Mouse (Mus musculus): ENCODE data around the gene Pcgf2.
"Not testable (repeated sequence)": the region's sequence is repeated elsewhere in the genome, so short reads cannot be mapped to it uniquely, and the experiment has no call there.

The Pcgf2 gene

GRCm38 (mm10) chr11:97700003-97700745 lies at the start of gene Pcgf2:
Gene Pcgf2 (minus strand): TSS chr11:97700497.
- DNase-seq (ENCODE audit: low spot score in 2 of 2) = peak in 1 of 2 experiments; percentile 73

- DNase-seq (ENCODE audit: low spot score in 2 of 2) = no peak
Measured at GRCm38 (mm10) chr11:97748496-97748895, 48.2 kb upstream of the Pcgf2 start.

- DNase-seq (ENCODE audit: low spot score in 2 of 2) = no peak
Measured at GRCm38 (mm10) chr11:97747773-97748172, 47.5 kb upstream of the Pcgf2 start.

GRCm38 (mm10) chr11:97745331-97745721 lies 45.0 kb upstream of the Pcgf2 start:
- DNase-seq (ENCODE audit: low spot score in 2 of 2) = no peak

GRCm38 (mm10) chr11:97744718-97745330 lies 44.5 kb upstream of the Pcgf2 start:
- peak; percentile 98 for DNase-seq (ENCODE audit: low spot score in 2 of 2)

- DNase-seq (ENCODE audit: low spot score in 2 of 2) = peak in 1 of 2 experiments; percentile 53
Measured at GRCm38 (mm10) chr11:97744063-97744717, 43.9 kb upstream of the Pcgf2 start, which contains the start of gene Pip4k2b. Gene Pip4k2b (minus strand): TSS chr11:97744704.

GRCm38 (mm10) chr11:97743423-97743822 lies 43.1 kb upstream of the Pcgf2 start:
- DNase-seq (ENCODE audit: low spot score in 2 of 2) = no peak

- DNase-seq (ENCODE audit: low spot score in 2 of 2) = no peak
Measured at GRCm38 (mm10) chr11:97742591-97742990, 42.3 kb upstream of the Pcgf2 start.

- no peak for DNase-seq (ENCODE audit: low spot score in 2 of 2)
Measured at GRCm38 (mm10) chr11:97742157-97742556, 41.9 kb upstream of the Pcgf2 start.

GRCm38 (mm10) chr11:97740190-97740589 lies 39.9 kb upstream of the Pcgf2 start:
- DNase-seq (ENCODE audit: low spot score in 2 of 2) = no peak

GRCm38 (mm10) chr11:97739155-97739554 lies 38.9 kb upstream of the Pcgf2 start:
- no peak for DNase-seq (ENCODE audit: low spot score in 2 of 2)

GRCm38 (mm10) chr11:97738703-97739102 lies 38.4 kb upstream of the Pcgf2 start:
- DNase-seq (ENCODE audit: low spot score in 2 of 2) = no peak

GRCm38 (mm10) chr11:97737600-97737999 lies 37.3 kb upstream of the Pcgf2 start:
- DNase-seq (ENCODE audit: low spot score in 2 of 2) = no peak

- DNase-seq (ENCODE audit: low spot score in 2 of 2) = no peak
Measured at GRCm38 (mm10) chr11:97736645-97737044, 36.3 kb upstream of the Pcgf2 start.

- DNase-seq (ENCODE audit: low spot score in 2 of 2) = not testable (repeated sequence)
Measured at GRCm38 (mm10) chr11:97734810-97735209, 34.5 kb upstream of the Pcgf2 start.

- no peak for DNase-seq (ENCODE audit: low spot score in 2 of 2)
Measured at GRCm38 (mm10) chr11:97733689-97734088, 33.4 kb upstream of the Pcgf2 start.

GRCm38 (mm10) chr11:97728730-97729129 lies 28.4 kb upstream of the Pcgf2 start:
- DNase-seq (ENCODE audit: low spot score in 2 of 2) = no peak

- no peak for DNase-seq (ENCODE audit: low spot score in 2 of 2)
Measured at GRCm38 (mm10) chr11:97728311-97728710, 28.0 kb upstream of the Pcgf2 start.

- no peak for DNase-seq (ENCODE audit: low spot score in 2 of 2)
Measured at GRCm38 (mm10) chr11:97723709-97724108, 23.4 kb upstream of the Pcgf2 start.

- DNase-seq (ENCODE audit: low spot score in 2 of 2) = no peak
Measured at GRCm38 (mm10) chr11:97721338-97721737, 21.0 kb upstream of the Pcgf2 start.

- DNase-seq (ENCODE audit: low spot score in 2 of 2) = no peak
Measured at GRCm38 (mm10) chr11:97719041-97719440, 18.7 kb upstream of the Pcgf2 start.

- DNase-seq (ENCODE audit: low spot score in 2 of 2) = no peak
Measured at GRCm38 (mm10) chr11:97718281-97718860, 18.1 kb upstream of the Pcgf2 start.

All from frontal cortex, postnatal 10 days (tissue).